9 mouse cellular contexts compared by ENCODE assay signal in genomic region chr9:49961965-49962364, GRCm38 (mm10).
A peak's percentile ranks its signal among the peaks of the same experiment; 100 is the strongest.
DNase-seq lines count a peak whose midpoint lies in the region; ATAC-seq and TF ChIP-seq lines count a peak whose summit lies in the region.
"Had no signal": no experiment of that assay in that cellular context is flagged by ENCODE, and none has a peak within 500 bp of the region (broad histone marks: within the 10 kb centered on the region; RNA-seq: fewer than 3 reads in every experiment).

No protein-coding gene starts in this region.

- no peaks in the 10 kb centered on the region for H3K9me3 ChIP-seq in forebrain, embryonic 11.5 days (ENCODE audit: control insufficient read depth, low read length)
- no peaks in the 10 kb centered on the region for H3K9me3 ChIP-seq in forebrain, embryonic 13.5 days (replicated peaks)
- H3K9me3 ChIP-seq in ES-E14 (ENCODE audit: control insufficient read depth, insufficient read depth, low read depth, low read length) = no peaks in the 10 kb centered on the region
- H3K9me3 ChIP-seq in embryonic facial prominence, embryonic 11.5 days (replicated peaks; ENCODE audit: control insufficient read depth, low read length) = no peaks in the 10 kb centered on the region
- no peaks in the 10 kb centered on the region for H3K9me3 ChIP-seq in lung, postnatal 0 days (ENCODE audit: low read length)

- in situ Hi-C loops in ES-E14 (cut with MboI; ENCODE audit: low sequenced_read_pairs in 2 of 2, unreplicated experiment in 2 of 2) = no loop called here

- peak; percentile 61 for DNase-seq in forebrain, embryonic 11.5 days (ENCODE audit: low spot score)
- DNase-seq in ES-E14 (ENCODE audit: low read depth, low spot score) = peak; percentile 75
- DNase-seq in embryonic facial prominence, embryonic 11.5 days (ENCODE audit: low spot score) = peak; percentile 66
- peak; percentile 43 to 71 for DNase-seq in kidney, postnatal 25 days
- no peak for DNase-seq in urinary bladder, adult 18-20 months (ENCODE audit: low spot score in 2 of 2)
- no peak for DNase-seq in lung, postnatal 0 days (ENCODE audit: low spot score)

- no peaks in the 10 kb centered on the region; the same call in 1 of the 2 replicates for H3K4me1 ChIP-seq in forebrain, embryonic 11.5 days (replicated peaks; ENCODE audit: control insufficient read depth, insufficient read depth, low read length)
- H3K4me1 ChIP-seq in forebrain, embryonic 13.5 days = peaks cover 13% of the 10 kb centered on the region
- peaks cover 9 to 17% of the 10 kb centered on the region in 2 experiments; a peak in 3 of 4 replicates for H3K4me1 ChIP-seq in ES-E14 (ENCODE audit: control insufficient read depth in 2 of 2, insufficient read depth in 2 of 2, low read length in 2 of 2, poor library complexity in 1 of 2)
- H3K4me1 ChIP-seq in embryonic facial prominence, embryonic 11.5 days (ENCODE audit: control insufficient read depth, insufficient read depth, low read length) = peaks cover 3% of the 10 kb centered on the region; the same call in 1 of the 2 replicates
- H3K4me1 ChIP-seq in lung, postnatal 0 days (ENCODE audit: insufficient read depth, low read depth, low read length) = no peaks in the 10 kb centered on the region

- no peaks in the 10 kb centered on the region for H3K36me3 ChIP-seq in forebrain, embryonic 11.5 days (ENCODE audit: control insufficient read depth, insufficient read depth, low read length)
- H3K36me3 ChIP-seq in forebrain, embryonic 13.5 days (ENCODE audit: poor library complexity, severe bottlenecking) = no peaks in the 10 kb centered on the region
- no peaks in the 10 kb centered on the region for H3K36me3 ChIP-seq in ES-E14 (ENCODE audit: control insufficient read depth, insufficient read depth, low read length, poor library complexity, severe bottlenecking)
- no peaks in the 10 kb centered on the region for H3K36me3 ChIP-seq in embryonic facial prominence, embryonic 11.5 days (replicated peaks; ENCODE audit: control insufficient read depth, insufficient read depth, low read depth, low read length)
- H3K36me3 ChIP-seq in lung, postnatal 0 days (ENCODE audit: insufficient read depth, low read length) = no peaks in the 10 kb centered on the region

- TF ChIP-seq CTCF in lung, postnatal 0 days (IDR thresholded peaks at IDR 0.05) = no peak

- no peak for ATAC-seq in forebrain, embryonic 11.5 days (replicated peaks; ENCODE audit: low FRiP score)
- ATAC-seq in forebrain, embryonic 13.5 days = no peak
- no peak for ATAC-seq in embryonic facial prominence, embryonic 11.5 days (replicated peaks; ENCODE audit: insufficient number of reproducible peaks, low FRiP score, low TSS enrichment, low read depth)
- ATAC-seq in frontal cortex, adult (ENCODE audit: low TSS enrichment) = no peak
- ATAC-seq in lung, postnatal 0 days = no peak

- H3K4me3 ChIP-seq in forebrain, embryonic 11.5 days (ENCODE audit: low read depth, low read length) = no peak overlapping the region
- no peak overlapping the region for H3K4me3 ChIP-seq in forebrain, embryonic 13.5 days
- no peak overlapping the region for H3K4me3 ChIP-seq in ES-E14 (ENCODE audit: insufficient read depth in 1 of 2, low read depth in 1 of 2, low read length in 2 of 2, poor library complexity in 1 of 2, severe bottlenecking in 1 of 2)
- H3K4me3 ChIP-seq in embryonic facial prominence, embryonic 11.5 days (ENCODE audit: low read depth, low read length) = no peak overlapping the region
- H3K4me3 ChIP-seq in lung, postnatal 0 days (ENCODE audit: low read depth, low read length) = no peak overlapping the region

- H3K4me2 ChIP-seq in forebrain, embryonic 11.5 days (ENCODE audit: low read depth, low read length, severe bottlenecking) = no peak overlapping the region
- no peak overlapping the region for H3K4me2 ChIP-seq in forebrain, embryonic 13.5 days
- H3K4me2 ChIP-seq in embryonic facial prominence, embryonic 11.5 days (ENCODE audit: low read depth, low read length) = no peak overlapping the region
- H3K4me2 ChIP-seq in lung, postnatal 0 days (replicated peaks; ENCODE audit: low read depth, low read length) = no peak overlapping the region

- H3K27me3 ChIP-seq in forebrain, embryonic 11.5 days (ENCODE audit: control insufficient read depth, insufficient read depth, low read length) = no peaks in the 10 kb centered on the region
- no peaks in the 10 kb centered on the region for H3K27me3 ChIP-seq in forebrain, embryonic 13.5 days
- no peaks in the 10 kb centered on the region for H3K27me3 ChIP-seq in embryonic facial prominence, embryonic 11.5 days (ENCODE audit: control insufficient read depth, insufficient read depth, low read length)
- no peaks in the 10 kb centered on the region for H3K27me3 ChIP-seq in lung, postnatal 0 days (replicated peaks; ENCODE audit: insufficient read depth, low read length)

- 24% methylated on average over 3 of the region's 3 CpGs for WGBS in forebrain, embryonic 11.5 days
- WGBS in forebrain, embryonic 13.5 days = 28% methylated on average over 3 of the region's 3 CpGs
- WGBS in embryonic facial prominence, embryonic 11.5 days = 33% methylated on average over 3 of the region's 3 CpGs
- 43% methylated on average over 3 of the region's 3 CpGs for WGBS in lung, postnatal 0 days

- no peak overlapping the region for H3K27ac ChIP-seq in forebrain, embryonic 11.5 days (ENCODE audit: low read depth, low read length)
- no peak overlapping the region for H3K27ac ChIP-seq in forebrain, embryonic 13.5 days
- no peak overlapping the region for H3K27ac ChIP-seq in ES-E14 (ENCODE audit: insufficient read depth, low read depth, low read length, poor library complexity, severe bottlenecking)
- H3K27ac ChIP-seq in embryonic facial prominence, embryonic 11.5 days (replicated peaks; ENCODE audit: low read depth, low read length) = no peak overlapping the region
- no peak overlapping the region for H3K27ac ChIP-seq in lung, postnatal 0 days (ENCODE audit: low read length)
- H3K27ac ChIP-seq: macrophage had no signal

- TF ChIP-seq EP300 in lung, postnatal 0 days (IDR thresholded peaks at IDR 0.05) = no peak

- no peak overlapping the region for H3K9ac ChIP-seq in forebrain, embryonic 11.5 days (ENCODE audit: low read length)
- no peak overlapping the region for H3K9ac ChIP-seq in forebrain, embryonic 13.5 days
- H3K9ac ChIP-seq in ES-E14 (ENCODE audit: insufficient read depth, low read depth, low read length, poor library complexity, severe bottlenecking) = no peak overlapping the region
- no peak overlapping the region for H3K9ac ChIP-seq in embryonic facial prominence, embryonic 11.5 days (replicated peaks; ENCODE audit: low read length)
- no peak overlapping the region for H3K9ac ChIP-seq in lung, postnatal 0 days (replicated peaks; ENCODE audit: low read depth)

TF ChIP-seq in ES-E14, 5 proteins besides CTCF, POLR2A, EP300 and RAD21:
- TF ChIP-seq ZNF384 (IDR thresholded peaks at IDR 0.05; ENCODE audit: low read depth, low read length) = no peak
- TF ChIP-seq HCFC1 (IDR thresholded peaks at IDR 0.05; ENCODE audit: borderline replicate concordance, insufficient read depth, low read length) = no peak
- no peak for TF ChIP-seq CHD2 (IDR thresholded peaks at IDR 0.05; ENCODE audit: low read depth, low read length)
- TF ChIP-seq ZC3H11A (IDR thresholded peaks at IDR 0.05; ENCODE audit: borderline replicate concordance, low read depth, low read length) = no peak
- TF ChIP-seq MAFK (IDR thresholded peaks at IDR 0.05; ENCODE audit: insufficient read depth, low read depth, low read length) = no peak
TF ChIP-seq in ES-E14: peak in this region for 0.

Comparison
In these comparisons a context has a peak if more than half of its experiments do, and no peak if none do; other contexts are left out.
1. DNase-seq: peak in forebrain, embryonic 11.5 days (single experiment), ES-E14 (single experiment), embryonic facial prominence, embryonic 11.5 days (single experiment) and kidney, postnatal 25 days (2 of 2); none in urinary bladder, adult 18-20 months (0 of 2) and lung, postnatal 0 days (single experiment).